Mouse (Mus musculus) heart, postnatal 0 days (tissue): ENCODE results near the gene Wbp1l.

ENCODE experiments used
- CTCF ChIP-seq: IDR thresholded peaks from 2 replicates; pipeline ENCODE4 v1.5.1; 2016; ENCODE audit warnings: antibody characterized with exemption, control low read depth, low read depth
- EP300 ChIP-seq: IDR thresholded peaks from 2 replicates; pipeline ENCODE4 v1.6.1; 2016; ENCODE audit warnings: antibody characterized with exemption, low read depth

DNA sequence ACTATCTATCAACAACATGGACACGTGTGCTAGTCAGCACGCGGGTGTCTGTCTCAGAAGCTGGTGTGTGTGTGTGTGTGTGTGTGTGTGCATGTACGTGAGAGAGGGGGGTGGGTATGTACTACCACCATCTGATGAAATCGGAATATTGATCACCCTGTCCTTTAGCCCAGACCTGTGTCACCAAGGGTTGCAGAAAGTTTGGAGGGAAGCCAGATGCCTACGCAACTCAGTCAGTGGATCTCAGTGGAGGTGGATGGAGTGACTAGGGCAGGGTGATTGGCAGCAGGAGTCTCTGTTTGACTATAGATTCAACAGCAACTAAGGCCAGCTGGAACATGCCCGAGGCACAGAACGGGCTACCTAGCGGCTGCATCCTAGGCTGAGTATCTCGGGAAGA, 69.4 kb downstream of the Wbp1l start:
- TF ChIP-seq CTCF (no peak), EP300 (no peak)
